Mouse (Mus musculus) layer of hippocampus, adult 2 months (tissue): ENCODE data around the gene Csdc2. TPM values are rescaled to one million over a fixed set of nuclear protein-coding genes. Genes with fewer than 3 reads are reported as not detected.

Experiments
- DNase-seq, 2 experiments: peaks; one replicate each; pipeline ENCODE4 v3.0.0; 2022; ENCODE audit warnings: low spot score in 2 of 2
- H3K27ac ChIP-seq: fragments of 200-600 bp; 2 replicates; pipeline ENCODE4 v1.8.1; 2022
- H3K4me3 ChIP-seq: fragments of 200-600 bp; 2 replicates; pipeline ENCODE4 v1.8.1; 2022; ENCODE audit warnings: mild to moderate bottlenecking
- CTCF ChIP-seq: fragments of 200-600 bp; conservative IDR thresholded peaks from 2 replicates; pipeline ENCODE4 v1.8.1; 2022; ENCODE audit warnings: antibody characterized with exemption, mild to moderate bottlenecking, moderate library complexity
- total RNA-seq, 2 experiments: library from RNA; stranded (reverse); gene quantifications; 2 replicates each; pipeline ENCODE4 v1.2.3; 2021

Gene Csdc2
- total RNA-seq, 2 experiments from 2014 or later = 75.2 to 81.8 TPM

DNA sequence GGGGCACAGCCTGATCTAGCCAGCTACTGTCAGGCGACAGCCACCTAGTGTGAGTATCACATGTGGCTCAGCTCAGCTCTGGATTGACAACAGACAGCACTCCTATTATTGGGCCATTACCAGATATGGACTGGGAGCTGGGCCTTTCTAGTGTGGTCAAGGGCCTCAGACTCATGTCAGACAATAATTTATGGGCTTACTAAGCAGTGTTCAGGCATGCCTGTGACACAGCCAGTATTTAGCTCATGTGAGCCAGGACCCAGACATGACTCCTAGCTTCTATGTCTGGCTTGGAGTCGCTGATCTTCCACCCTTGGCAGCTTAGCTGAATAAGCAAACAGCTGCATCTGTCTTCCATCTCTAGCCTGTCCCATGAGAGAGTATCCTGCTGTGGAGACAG lies 24.1 kb upstream of the Csdc2 start:
- DNase-seq = no peak
- no peak for TF ChIP-seq CTCF
- no peak overlapping the region for H3K4me3 ChIP-seq
- peak overlapping the region; percentile 18; the same call in 1 of the 2 replicates for H3K27ac ChIP-seq

DNA sequence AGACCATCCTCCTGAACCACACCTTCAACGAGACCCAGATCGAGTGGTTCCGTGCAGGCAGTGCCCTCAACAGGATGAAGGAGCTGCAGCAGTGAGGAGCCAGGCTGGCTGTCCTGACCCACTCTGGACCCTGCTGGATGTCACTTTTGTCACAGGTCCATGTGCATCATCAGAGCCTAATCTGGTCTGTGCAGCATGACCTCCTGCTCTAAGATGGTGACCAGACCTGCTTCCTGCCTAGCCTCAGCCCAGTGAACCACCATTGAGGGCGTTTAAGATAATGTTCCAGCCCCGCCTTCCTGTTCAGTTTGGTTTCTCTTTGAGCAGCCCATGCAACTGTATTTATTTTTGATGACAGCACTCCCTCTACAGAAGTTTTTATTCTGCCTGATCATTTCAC lies 21.9 kb upstream of the Csdc2 start:
- TF ChIP-seq CTCF = no peak
- no peak overlapping the region for H3K27ac ChIP-seq
- no peak overlapping the region for H3K4me3 ChIP-seq
- no peak for DNase-seq

DNA sequence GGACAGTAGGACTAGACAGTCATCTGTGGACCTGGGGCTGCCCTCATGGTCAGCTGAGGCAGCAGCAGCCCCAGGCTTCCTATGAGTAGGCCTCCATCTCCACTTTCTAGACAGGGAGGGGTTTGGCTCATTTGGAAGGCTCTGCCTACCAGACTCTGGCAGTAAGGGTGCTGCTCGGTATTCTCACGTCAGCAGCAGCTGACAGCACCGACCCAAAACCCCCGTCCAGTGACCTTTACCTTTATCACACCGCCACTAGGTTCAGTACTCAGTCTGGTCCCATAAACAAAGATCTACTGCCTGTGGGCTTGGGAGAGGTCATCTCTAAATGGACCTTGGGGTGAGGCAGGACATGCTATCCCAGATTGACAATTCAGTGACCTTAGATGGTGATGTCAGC lies 20.9 kb upstream of the Csdc2 start:
- no peak for DNase-seq
- Histone ChIP-seq H3K4me3 (no peak overlapping the region), H3K27ac (no peak overlapping the region; the same call in 1 of the 2 replicates)
- no peak for TF ChIP-seq CTCF

DNA sequence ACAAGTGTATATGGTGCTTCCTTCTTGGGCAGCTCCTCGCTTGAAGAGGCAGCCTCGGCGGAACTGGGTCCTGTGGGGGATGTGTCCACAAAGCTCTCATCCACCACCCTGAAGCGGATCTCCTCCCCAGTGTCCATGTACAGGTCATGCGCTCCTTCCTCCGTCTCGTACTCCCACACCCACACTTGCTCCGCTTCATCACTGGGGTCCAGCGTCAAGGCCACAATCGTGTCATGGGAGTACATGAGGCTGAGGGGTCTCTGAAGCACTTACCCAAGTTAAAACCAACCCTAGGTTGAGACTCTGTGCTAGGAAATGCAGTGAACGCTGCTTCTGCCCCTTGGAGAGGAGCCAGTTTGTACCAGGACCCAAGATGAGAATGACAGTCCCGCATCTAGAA lies 19.4 kb upstream of the Csdc2 start:
- Histone ChIP-seq H3K27ac (peak overlapping the region; percentile 78; the same call in 1 of the 2 replicates), H3K4me3 (no peak overlapping the region)
- no peak for DNase-seq
- TF ChIP-seq CTCF = no peak

DNA sequence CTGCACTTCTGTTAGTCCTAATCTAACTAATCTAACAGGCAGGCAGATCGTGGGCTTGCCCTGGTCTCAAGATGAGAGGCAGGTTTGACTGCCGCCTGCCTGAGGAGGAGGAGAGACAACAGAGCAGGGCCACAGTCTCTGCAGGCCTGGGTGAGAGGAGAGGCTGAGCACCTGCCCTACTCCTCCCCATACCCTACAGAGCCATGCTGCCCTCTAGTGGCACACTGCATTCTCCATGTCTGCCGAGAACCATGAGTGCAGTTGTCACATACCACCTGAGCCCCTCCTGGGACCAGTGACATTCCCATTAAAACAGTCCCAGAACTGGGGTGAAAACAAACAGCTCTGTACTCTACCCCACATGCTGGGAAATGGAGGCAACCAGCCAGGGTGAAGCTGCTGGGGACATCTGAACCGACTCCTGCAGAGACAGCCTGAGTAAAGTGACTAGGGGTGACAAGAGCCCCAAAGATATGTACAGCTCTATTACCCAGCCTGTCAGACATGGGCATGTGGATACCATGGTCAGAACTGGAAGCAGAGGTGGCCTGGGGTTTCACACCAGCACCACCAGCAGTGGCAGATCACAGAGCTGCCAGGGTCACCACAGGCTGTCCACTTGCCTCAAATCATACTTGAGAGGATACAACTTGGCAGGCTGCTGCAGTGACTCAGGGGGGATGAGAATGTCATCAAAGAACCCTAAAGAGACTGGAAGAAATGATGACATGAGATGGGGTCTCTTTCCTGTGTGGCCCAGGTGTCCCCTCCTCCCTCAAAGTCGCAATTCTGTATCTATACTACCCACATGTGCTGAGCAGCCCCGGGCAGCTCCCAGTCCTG lies 18.7 kb upstream of the Csdc2 start:
- no peak overlapping the region for H3K4me3 ChIP-seq
- peak; percentile 95 for TF ChIP-seq CTCF
- peak overlapping the region; percentile 78; the same call in 1 of the 2 replicates for H3K27ac ChIP-seq
- DNase-seq = peak in 1 of 2 experiments; percentile 74

DNA sequence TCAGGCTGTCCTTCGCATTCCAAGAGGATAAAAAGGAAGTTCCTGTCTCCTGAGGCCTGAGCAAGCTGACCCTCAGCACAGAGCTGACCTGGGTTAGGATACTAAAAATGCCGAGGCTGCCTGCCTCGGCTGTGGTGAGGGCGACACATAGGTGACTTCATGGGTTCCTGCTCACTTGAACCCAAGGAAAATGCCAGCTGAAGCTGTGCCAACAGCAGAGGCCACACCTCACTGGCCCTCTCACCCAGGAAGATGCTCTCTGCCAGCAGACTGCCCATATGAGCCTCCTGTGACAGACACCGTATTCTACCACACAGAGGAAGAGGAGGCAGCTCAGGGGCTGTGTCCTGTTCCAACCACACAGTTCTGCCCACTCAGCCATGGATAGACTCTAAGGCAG lies 17.5 kb upstream of the Csdc2 start:
- no peak overlapping the region for H3K4me3 ChIP-seq
- H3K27ac ChIP-seq = peak overlapping the region; percentile 78
- no peak for TF ChIP-seq CTCF
- no peak for DNase-seq

DNA sequence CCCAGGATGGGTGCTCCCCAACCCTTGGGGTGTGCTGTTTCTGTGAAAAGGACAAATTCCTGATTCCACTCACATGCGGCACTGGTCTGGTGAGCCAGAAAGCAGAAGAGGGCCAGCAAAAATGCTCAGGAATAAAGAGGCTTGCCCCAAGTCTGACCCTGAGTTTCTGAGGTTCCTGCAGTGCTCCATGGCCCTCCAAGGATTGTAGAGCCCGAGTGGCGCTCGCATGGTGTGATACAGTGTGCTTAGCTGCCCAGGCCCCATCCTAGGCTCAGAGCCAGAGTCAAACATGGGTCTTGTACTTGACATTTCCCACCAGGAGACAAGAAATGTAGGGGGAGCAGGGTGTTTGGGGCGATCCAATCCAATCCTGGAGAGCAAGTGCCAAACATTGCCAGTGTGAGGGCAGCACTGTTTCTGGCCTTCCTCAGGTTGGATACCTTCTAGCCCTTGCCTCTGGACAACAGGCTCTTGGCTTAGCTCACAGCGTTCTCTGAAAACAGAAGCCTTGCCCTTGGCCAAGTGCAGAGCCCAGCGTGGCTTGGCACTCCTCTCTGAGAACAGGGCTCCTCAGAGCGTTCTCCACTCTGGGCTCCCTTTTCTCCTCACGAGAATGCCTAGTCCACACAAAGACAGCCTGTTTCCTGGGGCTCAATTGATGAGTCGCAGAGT lies 15.9 kb upstream of the Csdc2 start:
- Histone ChIP-seq H3K27ac (peak overlapping the region; percentile 89), H3K4me3 (no peak overlapping the region)
- DNase-seq = peak in 1 of 2 experiments; percentile 74
- no peak for TF ChIP-seq CTCF

DNA sequence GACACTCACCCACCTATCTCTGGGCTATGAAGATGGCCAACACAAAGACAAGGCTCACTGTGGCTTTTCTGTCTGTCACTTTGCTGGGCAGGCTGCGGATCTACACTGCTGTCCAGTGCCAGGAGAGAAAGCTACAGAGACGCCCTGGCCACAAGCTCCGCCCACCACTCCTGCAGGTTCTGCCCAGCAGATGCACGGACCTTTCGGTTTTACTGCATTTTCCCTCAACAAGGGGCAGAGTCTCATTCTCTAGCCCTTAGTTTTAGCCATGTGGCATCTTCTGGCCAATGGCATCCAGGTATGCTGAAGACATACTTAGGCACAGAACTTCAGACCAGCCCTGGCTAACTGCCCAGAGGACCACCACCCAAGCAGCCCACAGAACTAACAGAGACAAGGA lies 15.3 kb upstream of the Csdc2 start:
- DNase-seq = no peak
- TF ChIP-seq CTCF = no peak

DNA sequence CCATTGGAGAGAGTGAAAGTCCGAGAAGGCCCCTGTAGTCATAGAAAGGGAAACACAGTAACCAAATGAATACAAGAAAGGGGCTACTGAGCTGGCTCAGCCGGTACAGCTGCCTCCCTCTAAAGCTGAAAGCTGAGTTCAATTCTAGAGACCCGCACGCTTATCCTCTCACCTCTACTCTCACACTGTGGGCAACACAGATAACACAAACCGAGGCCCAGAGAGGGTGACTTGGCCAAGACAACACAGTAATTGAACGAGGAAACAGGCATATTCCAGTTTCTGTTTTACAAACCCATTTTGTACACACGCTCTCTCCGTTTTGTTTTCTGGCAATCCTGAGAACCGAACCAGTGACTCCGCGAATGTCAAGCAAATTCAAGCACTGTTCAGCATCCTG lies 11.6 kb upstream of the Csdc2 start:
- TF ChIP-seq CTCF = no peak
- H3K4me3 ChIP-seq = peak overlapping the region; percentile 84
- H3K27ac ChIP-seq = peak overlapping the region; percentile 86
- no peak for DNase-seq

More for the DNA sequence above, 15.3 kb upstream of the Csdc2 start:
- H3K27ac ChIP-seq = peak overlapping the region; percentile 89
- no peak overlapping the region; the same call in 1 of the 2 replicates for H3K4me3 ChIP-seq

DNA sequence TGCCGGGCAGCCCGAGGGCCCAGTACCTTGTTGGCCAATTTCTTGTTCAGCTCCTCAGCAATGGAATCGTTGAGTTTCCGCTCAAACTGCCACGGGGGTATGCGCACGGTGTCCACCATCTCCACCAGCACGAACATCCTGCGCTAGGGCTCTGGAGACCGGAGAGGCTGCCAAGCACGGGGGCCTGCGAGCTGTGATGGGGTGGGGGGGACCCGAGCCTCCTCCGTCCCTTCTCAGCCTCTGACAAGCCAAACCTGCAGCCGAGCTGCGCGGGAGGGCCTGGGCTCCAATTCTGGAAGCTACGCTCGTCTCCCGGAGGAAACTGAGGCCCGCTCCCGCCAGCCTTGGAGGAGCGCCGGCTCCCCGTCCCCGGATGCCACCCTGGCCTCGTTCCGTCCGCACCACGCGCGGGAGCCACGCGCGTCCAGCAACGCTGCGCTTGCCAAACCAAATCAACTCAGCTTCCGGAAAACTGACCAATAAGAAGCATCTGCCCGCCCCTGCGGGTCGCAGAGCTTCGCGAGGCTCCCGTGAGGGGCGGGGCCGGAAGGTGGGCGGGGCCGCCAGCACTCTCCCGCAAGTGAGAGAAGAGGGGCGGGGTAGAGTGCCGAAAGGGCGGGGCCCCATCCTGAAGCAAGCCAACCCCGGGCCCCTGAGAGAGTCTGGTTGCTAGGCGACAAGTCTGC lies 10.7 kb upstream of the Csdc2 start, which contains the start of gene Polr3h:
Gene Polr3h, minus strand, starts transcription at position 481 of the 686 bp plus-strand sequence.
- H3K4me3 ChIP-seq = peak within 1 kb of the TSS; percentile 84

DNA sequence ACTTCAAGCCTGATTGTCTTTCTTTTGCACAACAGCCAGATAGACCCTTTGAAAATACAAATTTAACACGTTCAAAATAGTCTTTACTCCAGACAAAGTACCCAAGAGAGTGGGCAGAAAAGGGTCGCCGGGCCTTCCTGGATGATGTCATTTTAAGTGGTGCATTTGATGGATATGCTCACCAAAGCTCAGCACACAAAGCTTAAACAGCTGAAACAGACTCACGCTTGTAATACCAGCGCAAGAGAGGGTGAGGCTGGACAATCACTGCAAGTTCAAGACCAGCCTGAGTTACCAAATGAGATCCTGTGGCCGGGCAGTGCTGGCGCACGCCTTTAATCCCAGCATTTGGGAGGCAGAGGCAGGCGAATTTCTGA lies 10.1 kb upstream of the Csdc2 start:
- no peak for DNase-seq
- H3K4me3 ChIP-seq = peak overlapping the region; percentile 84; the same call in 1 of the 2 replicates
- H3K27ac ChIP-seq = peak overlapping the region; percentile 71
- TF ChIP-seq CTCF = no peak

More for the DNA sequence above, 10.7 kb upstream of the Csdc2 start, which contains the start of gene Polr3h:
- peak; percentile 94 to 96 for DNase-seq
- TF ChIP-seq CTCF = no peak
- peak within 1 kb of the TSS; percentile 86 for H3K27ac ChIP-seq

DNA sequence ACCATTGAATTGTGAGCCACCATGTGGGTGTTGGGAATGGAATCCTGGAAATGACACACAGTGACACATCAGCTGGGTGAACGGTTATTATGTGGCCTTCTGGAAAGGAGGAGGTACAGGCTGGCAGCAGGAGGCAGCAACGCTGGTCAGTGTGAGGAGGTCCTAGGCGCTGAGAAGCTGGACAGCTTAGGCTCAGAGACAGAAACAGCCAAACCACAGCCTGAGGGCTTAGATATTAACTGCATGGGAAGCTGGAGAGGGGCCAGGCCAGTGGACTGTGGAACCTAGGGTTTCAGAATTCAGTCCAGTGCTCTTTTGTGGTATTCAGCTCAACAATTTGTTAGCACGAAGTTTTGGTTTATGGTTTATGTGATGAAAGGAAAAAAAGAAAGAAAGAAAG lies 8.8 kb upstream of the Csdc2 start:
- Histone ChIP-seq H3K27ac (peak overlapping the region; percentile 81), H3K4me3 (no peak overlapping the region)
- DNase-seq = no peak
- no peak for TF ChIP-seq CTCF

DNA sequence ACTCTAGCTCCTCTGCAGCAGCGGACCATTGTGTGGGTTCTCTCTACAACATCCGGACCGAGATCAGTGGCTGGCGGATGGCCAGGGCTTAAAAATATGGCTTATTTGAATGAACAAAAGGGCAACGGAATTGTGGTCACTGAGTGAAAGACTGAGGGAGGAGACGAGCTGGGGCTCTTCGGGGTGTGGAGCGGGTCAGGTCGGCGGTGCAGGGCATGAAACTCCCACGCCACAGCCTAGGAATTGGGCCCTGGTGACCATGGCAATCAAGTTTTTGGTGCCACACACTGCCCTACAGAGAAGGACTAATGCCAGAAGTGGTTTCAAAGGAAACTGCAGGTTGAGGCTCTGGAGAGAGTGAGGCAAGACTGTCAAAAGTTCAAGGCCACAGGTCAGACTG lies 8.3 kb upstream of the Csdc2 start:
- peak in 1 of 2 experiments; percentile 44 for DNase-seq
- Histone ChIP-seq H3K4me3 (no peak overlapping the region), H3K27ac (peak overlapping the region; percentile 81)
- no peak for TF ChIP-seq CTCF
